Mouse (Mus musculus) hindbrain, embryonic 16.5 days (tissue): Measurements from ENCODE around the gene Ndst2. TPM values are rescaled to one million over a fixed set of nuclear protein-coding genes. Genes with fewer than 3 reads are reported as not detected.

Source experiments
- ATAC-seq: fragments of 200-750 bp; cut with Nextera tagmentation; 2 replicates; pipeline ENCODE4 v1.8.0; 2017; ENCODE audit warnings: moderate TSS enrichment, moderate library complexity
- H3K27ac ChIP-seq: fragments of 300-500 bp; sonication (generic); 2 replicates; pipeline ENCODE4 v1.5.1; 2014; ENCODE audit warnings: low read depth, mild to moderate bottlenecking, control low read depth, low read length, moderate library complexity
- H3K27me3 ChIP-seq: fragments of 300-500 bp; sonication (generic); replicated peaks from 2 replicates; pipeline ENCODE4 v1.6.1; 2014; ENCODE audit warnings: low read length; ENCODE audit not compliant: control insufficient read depth, insufficient read depth
- H3K36me3 ChIP-seq: fragments of 300-500 bp; sonication (generic); 2 replicates; pipeline ENCODE4 v1.6.1; 2014; ENCODE audit warnings: mild to moderate bottlenecking, low read length, moderate library complexity, mixed read lengths; ENCODE audit not compliant: control insufficient read depth, insufficient read depth
- H3K4me1 ChIP-seq: fragments of 300-500 bp; sonication (generic); 2 replicates; pipeline ENCODE4 v1.6.1; 2014; ENCODE audit warnings: low read depth, low read length; ENCODE audit not compliant: control insufficient read depth, insufficient read depth
- H3K4me2 ChIP-seq: fragments of 300-500 bp; sonication (generic); 2 replicates; pipeline ENCODE4 v1.6.1; 2014; ENCODE audit warnings: mild to moderate bottlenecking, low read length, control low read depth, moderate library complexity
- H3K4me3 ChIP-seq: fragments of 300-500 bp; sonication (generic); 2 replicates; pipeline ENCODE4 v1.5.1; 2014; ENCODE audit warnings: mild to moderate bottlenecking, low read length, control low read depth, moderate library complexity
- H3K9ac ChIP-seq: fragments of 300-500 bp; sonication (generic); 2 replicates; pipeline ENCODE4 v1.6.1; 2014; ENCODE audit warnings: low read depth, mild to moderate bottlenecking, control low read depth, low read length, moderate library complexity
- H3K9me3 ChIP-seq: fragments of 300-500 bp; sonication (generic); 2 replicates; pipeline ENCODE4 v1.6.1; 2014; ENCODE audit warnings: mild to moderate bottlenecking, low read length, moderate library complexity; ENCODE audit not compliant: control insufficient read depth
- WGBS: fragments of 180-500 bp; shearing (Covaris S2); extraction: QIAGEN DNeasy Blood & Tissue Kit; methylation state at CpG from one replicate; pipeline ENCODE4 v1.1.7; 2014; 5-methylcytosine and 5-hydroxymethylcytosine counted together
- polyA plus RNA-seq: library from polyadenylated mRNA; unstranded; fragments of >200 nt; fragmentation: Nextera tagmentation; extraction: Ambion mirVana; gene quantifications from 2 replicates; pipeline ENCODE4 v1.2.1, GENCODE M21; 2015

The Ndst2 gene
- polyA plus RNA-seq, 1 experiment from 2014 or later, result 16.7 TPM

DNA sequence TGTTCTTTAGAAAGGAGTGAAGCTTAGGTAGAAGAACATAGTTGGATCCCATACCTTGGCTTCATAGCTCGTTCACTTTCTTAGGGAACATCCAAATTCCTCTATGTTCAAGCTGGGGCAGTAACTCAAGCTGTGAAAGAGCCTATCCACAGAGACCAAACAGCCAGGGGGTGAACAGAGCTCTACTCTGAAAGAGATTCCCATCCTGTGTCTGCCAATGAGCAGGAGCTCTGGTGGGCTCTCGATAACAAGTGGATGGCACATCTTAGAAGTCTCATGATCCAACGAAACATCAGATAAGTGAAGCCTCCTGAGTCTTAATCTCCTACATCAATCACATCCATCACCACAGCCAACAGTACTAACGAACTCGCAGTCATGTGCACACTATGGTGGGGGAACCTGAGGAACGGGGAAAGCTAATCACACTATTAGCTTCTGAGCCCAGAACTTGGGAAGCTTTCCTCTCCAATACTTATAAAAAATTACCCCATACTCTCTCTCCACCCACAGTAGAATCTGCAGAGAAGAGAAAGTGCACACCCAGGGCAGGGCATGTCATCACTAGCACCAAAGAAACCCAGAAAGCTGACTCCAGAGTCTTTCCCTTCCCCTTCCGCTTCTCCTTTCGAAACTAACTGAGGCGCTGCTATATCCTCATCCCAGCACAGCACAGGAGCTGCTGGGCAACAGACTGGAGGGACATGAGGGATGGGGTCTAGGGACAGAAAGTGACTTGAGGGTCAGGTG, 3.3 kb downstream of the Ndst2 start:
- no peak overlapping the region for H3K9ac ChIP-seq
- ATAC-seq, result no peak
- no peak overlapping the region for H3K27ac ChIP-seq
- WGBS, result 92% methylated on average over 9 of the region's 9 CpGs
- peaks cover 12% of the 10 kb centered on the region for H3K4me1 ChIP-seq
- H3K4me2 ChIP-seq, result no peak overlapping the region
- peaks cover 25% of the 10 kb centered on the region for H3K36me3 ChIP-seq
- no peaks in the 10 kb centered on the region for H3K27me3 ChIP-seq
- no peak overlapping the region for H3K4me3 ChIP-seq
- no peaks in the 10 kb centered on the region for H3K9me3 ChIP-seq

DNA sequence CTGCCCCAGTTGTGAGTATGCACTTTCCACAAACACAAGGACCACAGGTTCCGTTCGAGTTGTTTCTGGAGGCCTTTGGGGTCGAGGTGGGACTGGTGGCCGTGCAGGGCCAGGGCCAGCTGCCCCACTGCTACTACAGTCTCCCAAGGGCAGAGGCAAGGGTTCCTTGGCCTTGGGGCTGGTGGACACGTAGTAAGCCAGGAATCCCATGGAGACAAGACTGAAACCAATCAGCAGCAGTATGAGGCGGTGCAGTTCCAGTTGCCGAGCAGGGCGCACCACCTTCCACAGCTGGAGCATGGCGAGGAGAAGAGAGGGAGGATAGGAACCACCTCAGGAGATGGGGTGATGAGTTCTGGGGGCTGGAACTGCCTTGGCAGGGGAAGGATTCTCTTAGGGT, 4.5 kb downstream of the Ndst2 start:
- Histone ChIP-seq H3K4me2 (no peak overlapping the region), H3K4me3 (no peak overlapping the region), H3K9me3 (no peaks in the 10 kb centered on the region), H3K9ac (no peak overlapping the region), H3K36me3 (peaks cover 27% of the 10 kb centered on the region), H3K27me3 (no peaks in the 10 kb centered on the region), H3K4me1 (peaks cover 9% of the 10 kb centered on the region), H3K27ac (no peak overlapping the region)
- 95% methylated on average over 9 of the region's 9 CpGs for WGBS
- ATAC-seq, result no peak

DNA sequence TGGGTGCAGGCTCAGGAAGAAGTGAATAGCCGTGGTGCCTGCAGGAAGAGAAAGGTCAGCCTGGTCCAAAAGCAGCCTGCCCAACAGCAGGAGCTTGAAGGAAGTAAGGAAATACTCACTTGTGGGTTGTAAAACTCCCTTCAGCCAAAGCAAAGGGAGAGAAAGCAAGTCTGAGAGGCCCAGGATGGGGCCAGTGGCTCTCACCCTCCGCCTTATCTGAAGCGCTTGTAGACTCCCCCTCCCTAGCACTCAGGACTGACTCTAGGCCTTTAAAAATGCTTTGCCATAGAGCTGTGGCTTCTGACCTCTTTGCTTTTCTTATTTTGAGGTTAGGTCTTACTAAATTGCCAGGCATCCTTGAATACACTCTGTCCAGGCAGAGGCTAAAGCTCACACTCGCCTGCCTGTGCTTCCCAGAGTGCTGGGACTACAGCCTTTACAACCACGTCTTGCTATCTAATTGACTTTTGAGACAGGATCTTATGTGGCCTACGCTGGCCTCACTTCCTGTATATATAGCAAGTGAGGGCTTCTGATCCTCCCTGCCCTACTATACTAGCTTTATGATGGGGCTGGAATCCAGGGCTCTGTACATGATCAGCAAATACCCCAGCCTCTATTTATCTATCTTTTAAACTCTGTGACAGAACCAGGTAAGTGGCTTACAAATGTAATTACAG, 8.6 kb downstream of the Ndst2 start:
- Histone ChIP-seq H3K36me3 (peaks cover 62% of the 10 kb centered on the region), H3K4me2 (no peak overlapping the region), H3K9ac (no peak overlapping the region), H3K4me1 (no peaks in the 10 kb centered on the region), H3K27me3 (no peaks in the 10 kb centered on the region), H3K9me3 (no peaks in the 10 kb centered on the region), H3K27ac (no peak overlapping the region), H3K4me3 (no peak overlapping the region)
- 81% methylated on average over 6 of the region's 6 CpGs for WGBS
- no peak for ATAC-seq

DNA sequence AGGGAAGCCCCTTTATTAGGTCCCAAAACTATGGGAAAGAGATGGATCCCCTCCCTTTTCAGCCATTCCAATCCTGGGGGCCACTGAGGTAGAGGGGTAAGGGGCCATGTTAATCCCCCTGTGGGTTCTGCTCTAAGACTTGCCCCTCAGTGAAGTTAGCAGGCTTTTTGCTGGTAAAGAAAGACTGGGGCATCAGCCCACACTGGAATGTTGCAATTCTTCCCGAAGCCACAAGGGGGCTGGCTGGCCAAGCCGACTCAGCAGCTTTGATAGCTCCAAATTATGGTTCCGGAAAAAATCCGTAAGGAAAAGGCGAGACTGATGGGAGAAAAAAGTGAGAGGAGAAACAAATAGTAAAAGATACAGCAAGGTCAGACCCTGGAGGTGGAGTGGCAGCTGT, 10.3 kb downstream of the Ndst2 start:
- Histone ChIP-seq H3K4me3 (no peak overlapping the region), H3K27ac (no peak overlapping the region), H3K27me3 (no peaks in the 10 kb centered on the region), H3K9me3 (no peaks in the 10 kb centered on the region), H3K36me3 (peaks cover 63% of the 10 kb centered on the region), H3K9ac (no peak overlapping the region), H3K4me1 (no peaks in the 10 kb centered on the region), H3K4me2 (no peak overlapping the region)
- 16% methylated on average over 5 of the region's 5 CpGs for WGBS
- peak; percentile 29 for ATAC-seq

DNA sequence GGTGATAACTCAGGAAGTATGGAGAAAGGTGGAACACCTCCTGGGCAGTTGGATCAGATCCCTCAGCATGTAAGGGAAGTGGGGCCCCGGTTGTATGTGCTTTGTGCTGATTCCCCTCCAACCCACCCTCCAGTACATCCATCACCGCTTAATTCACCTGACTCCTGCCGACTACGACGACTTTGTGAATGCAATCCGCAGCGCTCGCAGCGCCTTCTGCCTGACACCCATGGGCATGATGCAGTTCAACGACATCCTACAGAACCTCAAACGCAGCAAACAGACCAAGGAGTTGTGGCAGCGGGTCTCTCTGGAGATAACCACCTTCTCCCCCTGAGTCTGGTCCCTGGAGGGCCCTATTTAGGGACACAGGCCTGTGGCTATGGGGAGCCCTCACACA, 11.4 kb downstream of the Ndst2 start:
- no peak overlapping the region for H3K9ac ChIP-seq
- no peaks in the 10 kb centered on the region for H3K4me1 ChIP-seq
- H3K36me3 ChIP-seq, result peaks cover 64% of the 10 kb centered on the region
- H3K9me3 ChIP-seq, result no peaks in the 10 kb centered on the region
- H3K4me3 ChIP-seq, result no peak overlapping the region
- WGBS, result 88% methylated on average over 12 of the region's 12 CpGs
- H3K4me2 ChIP-seq, result no peak overlapping the region
- no peaks in the 10 kb centered on the region for H3K27me3 ChIP-seq
- ATAC-seq, result no peak
- H3K27ac ChIP-seq, result no peak overlapping the region

DNA sequence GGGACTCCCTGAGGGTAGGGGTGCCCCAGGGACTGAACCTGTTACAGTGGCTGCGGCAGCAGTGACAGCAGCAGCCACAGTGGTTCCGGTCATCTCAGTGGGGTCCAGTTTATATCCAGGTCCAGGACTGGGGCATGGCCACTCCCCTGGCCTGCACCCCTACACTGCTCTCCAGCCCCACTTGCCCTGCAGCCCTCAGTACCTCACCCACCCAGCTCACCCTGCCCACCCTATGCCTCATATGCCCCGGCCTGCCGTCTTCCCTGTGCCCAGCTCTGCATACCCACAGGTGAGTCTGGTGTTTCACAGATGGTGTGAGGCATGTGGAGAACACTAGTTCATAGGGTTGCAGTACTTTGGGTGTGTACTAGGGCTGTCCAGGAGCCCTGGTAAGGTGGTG, 13.0 kb downstream of the Ndst2 start:
- peaks cover 70% of the 10 kb centered on the region for H3K36me3 ChIP-seq
- WGBS, result 96% methylated on average over 4 of the region's 4 CpGs
- H3K4me3 ChIP-seq, result no peak overlapping the region
- no peaks in the 10 kb centered on the region for H3K27me3 ChIP-seq
- H3K4me1 ChIP-seq, result no peaks in the 10 kb centered on the region
- H3K9ac ChIP-seq, result no peak overlapping the region
- ATAC-seq, result no peak
- H3K9me3 ChIP-seq, result no peaks in the 10 kb centered on the region
- H3K27ac ChIP-seq, result no peak overlapping the region
- H3K4me2 ChIP-seq, result no peak overlapping the region

DNA sequence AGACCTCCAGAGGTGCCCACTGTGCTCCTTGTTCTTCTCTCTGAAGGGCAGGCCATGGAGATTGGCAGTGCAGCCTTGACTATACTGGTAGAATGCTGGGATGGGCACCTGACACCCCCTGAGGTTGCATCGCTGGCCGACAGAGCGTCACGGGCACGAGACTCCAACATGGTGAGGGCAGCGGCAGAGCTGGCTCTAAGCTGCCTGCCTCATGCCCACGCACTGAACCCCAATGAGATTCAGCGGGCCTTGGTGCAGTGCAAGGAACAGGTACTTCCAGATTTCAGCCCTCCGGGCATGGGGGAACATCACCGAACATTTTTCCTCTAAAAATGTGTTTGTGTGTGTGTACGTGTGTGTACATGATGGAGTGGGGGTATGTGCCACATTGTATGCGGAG, 14.6 kb downstream of the Ndst2 start:
- WGBS, result 94% methylated on average over 12 of the region's 12 CpGs
- Histone ChIP-seq H3K9me3 (no peaks in the 10 kb centered on the region), H3K27ac (no peak overlapping the region), H3K4me1 (no peaks in the 10 kb centered on the region), H3K4me3 (no peak overlapping the region), H3K36me3 (peaks cover 81% of the 10 kb centered on the region), H3K9ac (no peak overlapping the region), H3K27me3 (no peaks in the 10 kb centered on the region), H3K4me2 (no peak overlapping the region)
- ATAC-seq, result no peak

DNA sequence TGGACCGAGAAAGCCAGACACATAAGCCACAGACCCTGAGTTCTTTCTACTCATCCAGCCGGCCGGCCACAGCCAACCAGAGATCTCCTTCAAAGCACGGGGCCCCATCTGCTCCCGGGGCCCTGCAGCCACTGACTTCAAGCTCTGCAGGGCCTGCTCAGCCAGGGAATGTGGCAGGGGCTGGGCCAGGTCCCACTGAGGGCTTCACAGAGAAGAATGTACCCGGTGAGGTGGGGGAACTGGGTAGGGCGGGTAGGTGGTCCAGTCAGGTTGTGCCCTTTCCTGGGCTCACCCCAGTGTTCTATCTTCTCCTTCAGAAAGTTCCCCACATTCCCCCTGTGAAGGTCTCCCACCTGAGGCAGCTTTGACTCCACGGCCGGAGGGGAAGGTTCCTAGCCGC, 15.9 kb downstream of the Ndst2 start:
- peaks cover 85% of the 10 kb centered on the region for H3K36me3 ChIP-seq
- H3K4me1 ChIP-seq, result no peaks in the 10 kb centered on the region
- no peak for ATAC-seq
- no peaks in the 10 kb centered on the region for H3K9me3 ChIP-seq
- WGBS, result 92% methylated on average over 10 of the region's 10 CpGs
- no peak overlapping the region for H3K4me2 ChIP-seq
- no peak overlapping the region for H3K9ac ChIP-seq
- no peak overlapping the region for H3K27ac ChIP-seq
- H3K27me3 ChIP-seq, result no peaks in the 10 kb centered on the region
- H3K4me3 ChIP-seq, result no peak overlapping the region

DNA sequence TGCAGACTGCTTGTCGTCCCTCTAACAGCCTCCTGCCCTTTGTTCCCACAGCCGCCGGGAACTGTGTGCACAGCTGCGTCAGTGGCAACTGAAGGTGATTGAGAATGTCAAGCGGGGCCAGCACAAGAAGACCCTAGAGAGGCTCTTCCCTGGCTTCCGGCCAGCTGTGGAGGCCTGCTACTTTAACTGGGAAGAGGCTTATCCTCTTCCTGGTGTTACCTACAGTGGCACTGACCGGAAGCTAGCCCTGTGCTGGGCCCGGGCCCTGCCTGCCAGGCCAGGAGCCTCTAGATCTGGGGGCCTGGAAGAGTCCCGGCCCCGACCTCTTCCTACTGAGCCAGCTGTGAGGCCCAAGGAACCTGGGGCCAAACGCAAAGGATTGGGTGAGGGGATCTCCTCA, 20.5 kb downstream of the Ndst2 start:
- Histone ChIP-seq H3K9ac (no peak overlapping the region), H3K9me3 (no peaks in the 10 kb centered on the region), H3K27ac (no peak overlapping the region), H3K4me1 (peaks cover 10% of the 10 kb centered on the region), H3K36me3 (peaks cover 67% of the 10 kb centered on the region), H3K4me3 (no peak overlapping the region), H3K27me3 (no peaks in the 10 kb centered on the region), H3K4me2 (no peak overlapping the region)
- ATAC-seq, result no peak
- WGBS, result 73% methylated on average over 11 of the region's 11 CpGs
